Mouse (Mus musculus): Measurements from ENCODE around the gene Apoc2. TPM values are rescaled to one million over a fixed set of nuclear protein-coding genes. Genes with fewer than 3 reads are reported as not detected.

The Apoc2 gene
- polyA plus RNA-seq, 2 experiments from 2014 or later: not detected

DNA sequence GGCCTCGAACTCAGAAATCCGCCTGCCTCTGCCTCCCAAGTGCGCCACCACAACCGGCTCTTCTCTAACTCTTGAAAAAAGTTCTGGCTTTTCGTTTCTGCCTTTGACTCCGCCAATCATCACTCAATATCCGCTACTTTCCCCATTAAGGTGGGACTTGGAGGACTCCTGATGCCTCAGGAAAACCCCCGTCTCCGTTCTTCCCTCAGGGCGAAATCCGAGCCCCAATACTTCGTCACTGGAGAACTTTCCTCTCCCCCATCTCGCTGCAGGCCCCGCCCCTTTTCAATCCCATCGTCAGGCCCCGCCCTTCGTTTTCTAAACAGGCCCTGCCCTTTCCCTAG is 49.6 kb downstream of the Apoc2 start:
- no peak for ATAC-seq

DNA sequence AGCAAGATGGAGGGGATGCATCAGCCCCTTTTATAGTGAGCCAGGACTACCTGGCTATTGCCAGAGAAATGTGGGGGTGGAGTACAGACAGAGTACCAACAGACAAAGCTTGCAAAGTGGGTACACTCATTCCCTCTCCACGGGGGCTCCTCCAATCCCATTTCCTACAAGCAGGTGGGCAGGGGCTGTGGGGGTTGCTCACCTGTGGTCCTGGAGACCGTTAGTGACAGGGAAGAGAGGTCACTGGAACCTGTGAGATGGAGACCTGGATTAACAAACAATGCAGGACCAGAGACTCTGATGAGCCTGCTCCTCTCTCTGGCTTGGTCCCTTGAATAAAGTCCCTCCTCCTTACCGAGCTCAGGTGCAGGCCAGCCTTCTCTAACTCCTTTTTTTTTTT is 50.0 kb downstream of the Apoc2 start:
- ATAC-seq: no peak

DNA sequence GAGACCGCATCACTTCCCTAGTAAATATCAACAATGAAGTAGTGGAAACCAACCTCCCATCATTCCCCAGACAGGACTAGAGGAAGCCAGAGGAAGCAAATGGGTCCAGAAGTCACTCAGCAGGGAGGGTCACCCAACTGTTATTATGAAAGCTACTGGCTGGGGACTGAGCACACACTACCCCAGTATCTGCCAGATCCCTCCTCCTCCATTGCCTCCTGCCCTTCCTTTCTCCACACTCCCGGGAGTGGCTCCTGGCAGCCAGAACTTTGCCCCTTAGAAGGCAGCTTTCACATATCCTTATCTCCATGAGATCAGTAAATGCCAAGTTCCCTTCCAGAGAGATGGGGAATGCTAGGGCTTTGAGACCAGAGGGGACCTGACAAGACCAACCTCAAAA is 54.3 kb downstream of the Apoc2 start:
- ATAC-seq: no peak

DNA sequence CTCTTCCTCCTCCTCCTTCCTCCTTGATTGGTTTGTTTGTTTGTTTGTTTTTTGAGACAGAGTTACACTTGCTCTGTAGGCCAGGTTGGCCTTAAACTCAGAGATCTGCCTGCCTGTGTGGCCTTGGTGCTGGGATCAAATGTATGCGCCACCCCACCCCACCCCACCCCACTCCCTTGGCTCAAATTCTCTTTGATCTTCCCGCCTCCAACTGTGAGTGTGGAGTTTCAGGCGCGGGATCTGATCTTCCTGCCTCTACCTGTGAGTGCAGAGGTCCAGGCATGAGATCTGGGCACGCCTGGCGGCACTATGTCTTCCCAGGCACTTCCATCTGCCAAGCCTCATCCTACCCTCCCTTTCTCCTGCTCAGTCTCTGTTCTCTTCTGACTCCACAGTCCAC is 55.5 kb downstream of the Apoc2 start:
- no peak for ATAC-seq

Other genes with a start within 250 kb of the Apoc2 start
- gene Mark4, start 219.1 kb downstream of the Apoc2 start, polyA plus RNA-seq (2017; shearing (Covaris generic)): 1 to 10 TPM; 1.2 to 2.7 TPM
- not detected for gene Exoc3l2, start 214.6 kb downstream of the Apoc2 start, polyA plus RNA-seq (2017; shearing (Covaris generic))
- under 1 TPM; 0.90 to 0.91 TPM for gene Bloc1s3, start 169.6 kb downstream of the Apoc2 start, polyA plus RNA-seq (2017; shearing (Covaris generic))
- 10 to 100 TPM; 38.7 to 44.6 TPM for gene Trappc6a, start 169.5 kb downstream of the Apoc2 start, polyA plus RNA-seq (2017; shearing (Covaris generic))
- not detected for gene Nkpd1, start 160.1 kb downstream of the Apoc2 start, polyA plus RNA-seq (2017; shearing (Covaris generic))
- gene Ppp1r37, start 114.9 kb downstream of the Apoc2 start, polyA plus RNA-seq (2017; shearing (Covaris generic)): 1 to 10 TPM; 3.2 TPM
- gene Zfp296, start 100.7 kb downstream of the Apoc2 start, polyA plus RNA-seq (2017; shearing (Covaris generic)): 1 to 10 TPM in 1 of 2 experiments, under 1 TPM in 1; 0.46 to 2.3 TPM
- gene Gemin7, start 100.3 kb downstream of the Apoc2 start, polyA plus RNA-seq (2017; shearing (Covaris generic)): 10 to 100 TPM; 88.3 to 91.8 TPM
- 1 to 10 TPM; 8.4 to 9.7 TPM for gene Clasrp, start 73.5 kb downstream of the Apoc2 start, polyA plus RNA-seq (2017; shearing (Covaris generic))
- 10 to 100 TPM; 12.6 to 14.5 TPM for gene Relb, start 48.5 kb downstream of the Apoc2 start, polyA plus RNA-seq (2017; shearing (Covaris generic))
- 10 to 100 TPM; 35.4 to 40.9 TPM for gene Clptm1, start 12.9 kb downstream of the Apoc2 start, polyA plus RNA-seq (2017; shearing (Covaris generic))
- not detected for gene Gm44805, start 3.5 kb upstream of the Apoc2 start, polyA plus RNA-seq (2017; shearing (Covaris generic))
- gene Apoc4, start 3.5 kb upstream of the Apoc2 start, polyA plus RNA-seq (2017; shearing (Covaris generic)): under 1 TPM in 1 of 2 experiments, not detected in 1; 0.44 TPM
- not detected for gene Apoc1, start 14.7 kb upstream of the Apoc2 start, polyA plus RNA-seq (2017; shearing (Covaris generic))
- gene Apoe, start 21.2 kb upstream of the Apoc2 start, polyA plus RNA-seq (2017; shearing (Covaris generic)): 10 to 100 TPM in 1 of 2 experiments, 1 to 10 TPM in 1; 4.1 to 16.0 TPM
- 10 to 100 TPM in 1 of 2 experiments, 1 to 10 TPM in 1; 5.7 to 11.7 TPM for gene Tomm40, start 37.5 kb upstream of the Apoc2 start, polyA plus RNA-seq (2017; shearing (Covaris generic))
- under 1 TPM in 1 of 2 experiments, not detected in 1; 0.56 TPM for gene Nectin2, start 72.5 kb upstream of the Apoc2 start, polyA plus RNA-seq (2017; shearing (Covaris generic))
- gene Bcam, start 93.1 kb upstream of the Apoc2 start, polyA plus RNA-seq (2017; shearing (Covaris generic)): 1 to 10 TPM; 1.4 to 1.6 TPM
- not detected for gene Cblc, start 118.9 kb upstream of the Apoc2 start, polyA plus RNA-seq (2017; shearing (Covaris generic))
- 10 to 100 TPM; 15.9 to 19.5 TPM for gene Bcl3, start 144.8 kb upstream of the Apoc2 start, polyA plus RNA-seq (2017; shearing (Covaris generic))
- not detected for gene Gm19345, start 174.1 kb upstream of the Apoc2 start, polyA plus RNA-seq (2017; shearing (Covaris generic))
- under 1 TPM in 1 of 2 experiments, not detected in 1; 0.40 TPM for gene Ceacam16, start 183.4 kb upstream of the Apoc2 start, polyA plus RNA-seq (2017; shearing (Covaris generic))
- not detected for gene Ceacam19, start 210.0 kb upstream of the Apoc2 start, polyA plus RNA-seq (2017; shearing (Covaris generic))
- 10 to 100 TPM; 17.4 to 24.1 TPM for gene Pvr, start 243.2 kb upstream of the Apoc2 start, polyA plus RNA-seq (2017; shearing (Covaris generic))